Mouse (Mus musculus): ENCODE measurements around the gene Fndc7. TPM values are rescaled to one million over a fixed set of nuclear protein-coding genes. Genes with fewer than 3 reads are reported as not detected.

Fndc7 gene
- polyA plus RNA-seq (2012; rRNA removed), result 1.3 and 1.7 TPM in 2 replicates

GRCm38 (mm10) chr3:108889908-108890307 lies at the start of gene Fndc7:
Fndc7 (minus strand) TSS chr3:108890008.
- 98% methylated on average over 1 of the region's 1 CpGs for WGBS
- TF ChIP-seq CTCF (IDR thresholded peaks at IDR 0.05; ENCODE audit: insufficient read depth, low read length) (no peak), POLR2A (IDR thresholded peaks at IDR 0.05; ENCODE audit: borderline replicate concordance, extremely low read depth, low read depth, low read length) (no peak)
- peaks cover 2% of the 10 kb centered on the region; the same call in 1 of the 2 replicates for H3K4me1 ChIP-seq (ENCODE audit: control insufficient read depth, insufficient read depth, low read length)
- DNase-seq, result no peak
- H3K4me3 ChIP-seq (replicated peaks; ENCODE audit: extremely low read depth, low read depth, low read length), result no peak within 1 kb of the TSS

GRCm38 (mm10) chr3:108939573-108939972 lies 49.8 kb upstream of the Fndc7 start, which contains the start of gene Henmt1:
Henmt1 (plus strand) TSS chr3:108939873.
- WGBS, result 76% methylated on average over 5 of the region's 5 CpGs
- TF ChIP-seq POLR2A (IDR thresholded peaks at IDR 0.05; ENCODE audit: borderline replicate concordance, extremely low read depth, low read depth, low read length), result no peak
- no peak for TF ChIP-seq CTCF (IDR thresholded peaks at IDR 0.05; ENCODE audit: insufficient read depth, low read length)
- no peak for DNase-seq
- Histone ChIP-seq H3K4me3 (replicated peaks; ENCODE audit: extremely low read depth, low read depth, low read length) (peak within 1 kb of the TSS; percentile 1), H3K4me1 (ENCODE audit: control insufficient read depth, insufficient read depth, low read length) (no peaks in the 10 kb centered on the region)

- Histone ChIP-seq H3K4me3 (replicated peaks; ENCODE audit: extremely low read depth, low read depth, low read length) (no peak overlapping the region), H3K4me1 (ENCODE audit: control insufficient read depth, insufficient read depth, low read length) (no peaks in the 10 kb centered on the region)
- 92% methylated on average over 5 of the region's 5 CpGs for WGBS
- DNase-seq, result no peak
- TF ChIP-seq POLR2A (IDR thresholded peaks at IDR 0.05; ENCODE audit: borderline replicate concordance, extremely low read depth, low read depth, low read length) (no peak), CTCF (IDR thresholded peaks at IDR 0.05; ENCODE audit: insufficient read depth, low read length) (no peak)
Measured at GRCm38 (mm10) chr3:108938691-108939090, 48.9 kb upstream of the Fndc7 start.

GRCm38 (mm10) chr3:108933557-108933956 lies 43.7 kb upstream of the Fndc7 start:
- 94% methylated on average over 6 of the region's 6 CpGs for WGBS
- DNase-seq, result no peak
- Histone ChIP-seq H3K4me1 (ENCODE audit: control insufficient read depth, insufficient read depth, low read length) (no peaks in the 10 kb centered on the region), H3K4me3 (replicated peaks; ENCODE audit: extremely low read depth, low read depth, low read length) (no peak overlapping the region)
- TF ChIP-seq CTCF (IDR thresholded peaks at IDR 0.05; ENCODE audit: insufficient read depth, low read length), result no peak
- TF ChIP-seq POLR2A (IDR thresholded peaks at IDR 0.05; ENCODE audit: borderline replicate concordance, extremely low read depth, low read depth, low read length), result no peak

GRCm38 (mm10) chr3:108926308-108926707 lies 36.5 kb upstream of the Fndc7 start:
- DNase-seq, result no peak
- Histone ChIP-seq H3K4me1 (ENCODE audit: control insufficient read depth, insufficient read depth, low read length) (no peaks in the 10 kb centered on the region), H3K4me3 (replicated peaks; ENCODE audit: extremely low read depth, low read depth, low read length) (no peak overlapping the region)
- no peak for TF ChIP-seq CTCF (IDR thresholded peaks at IDR 0.05; ENCODE audit: insufficient read depth, low read length)
- no peak for TF ChIP-seq POLR2A (IDR thresholded peaks at IDR 0.05; ENCODE audit: borderline replicate concordance, extremely low read depth, low read depth, low read length)
- 71% methylated on average over 1 of the region's 1 CpGs for WGBS

GRCm38 (mm10) chr3:108925677-108926076 lies 35.9 kb upstream of the Fndc7 start:
- 86% methylated on average over 4 of the region's 4 CpGs for WGBS
- H3K4me1 ChIP-seq (ENCODE audit: control insufficient read depth, insufficient read depth, low read length), result no peaks in the 10 kb centered on the region
- H3K4me3 ChIP-seq (replicated peaks; ENCODE audit: extremely low read depth, low read depth, low read length), result no peak overlapping the region
- DNase-seq, result no peak
- TF ChIP-seq CTCF (IDR thresholded peaks at IDR 0.05; ENCODE audit: insufficient read depth, low read length) (no peak), POLR2A (IDR thresholded peaks at IDR 0.05; ENCODE audit: borderline replicate concordance, extremely low read depth, low read depth, low read length) (no peak)

GRCm38 (mm10) chr3:108921822-108922221 lies 32.0 kb upstream of the Fndc7 start:
- TF ChIP-seq POLR2A (IDR thresholded peaks at IDR 0.05; ENCODE audit: borderline replicate concordance, extremely low read depth, low read depth, low read length) (no peak), CTCF (IDR thresholded peaks at IDR 0.05; ENCODE audit: insufficient read depth, low read length) (no peak)
- DNase-seq, result no peak
- WGBS, result 96% methylated on average over 1 of the region's 1 CpGs
- no peak overlapping the region for H3K4me3 ChIP-seq (replicated peaks; ENCODE audit: extremely low read depth, low read depth, low read length)
- no peaks in the 10 kb centered on the region for H3K4me1 ChIP-seq (ENCODE audit: control insufficient read depth, insufficient read depth, low read length)

GRCm38 (mm10) chr3:108920442-108921070 lies 30.7 kb upstream of the Fndc7 start:
- TF ChIP-seq CTCF (IDR thresholded peaks at IDR 0.05; ENCODE audit: insufficient read depth, low read length) (no peak), POLR2A (IDR thresholded peaks at IDR 0.05; ENCODE audit: borderline replicate concordance, extremely low read depth, low read depth, low read length) (no peak)
- Histone ChIP-seq H3K4me3 (replicated peaks; ENCODE audit: extremely low read depth, low read depth, low read length) (no peak overlapping the region), H3K4me1 (ENCODE audit: control insufficient read depth, insufficient read depth, low read length) (no peaks in the 10 kb centered on the region)
- no peak for DNase-seq
- WGBS, result 81% methylated on average over 3 of the region's 3 CpGs

GRCm38 (mm10) chr3:108918852-108919251 lies 29.0 kb upstream of the Fndc7 start:
- Histone ChIP-seq H3K4me1 (ENCODE audit: control insufficient read depth, insufficient read depth, low read length) (no peaks in the 10 kb centered on the region), H3K4me3 (replicated peaks; ENCODE audit: extremely low read depth, low read depth, low read length) (no peak overlapping the region)
- WGBS, result 87% methylated on average over 1 of the region's 1 CpGs
- no peak for DNase-seq
- TF ChIP-seq CTCF (IDR thresholded peaks at IDR 0.05; ENCODE audit: insufficient read depth, low read length) (no peak), POLR2A (IDR thresholded peaks at IDR 0.05; ENCODE audit: borderline replicate concordance, extremely low read depth, low read depth, low read length) (no peak)

- no peak overlapping the region for H3K4me3 ChIP-seq (replicated peaks; ENCODE audit: extremely low read depth, low read depth, low read length)
- 54% methylated on average over 3 of the region's 3 CpGs for WGBS
- DNase-seq, result no peak
- no peak for TF ChIP-seq CTCF (IDR thresholded peaks at IDR 0.05; ENCODE audit: insufficient read depth, low read length)
- no peak for TF ChIP-seq POLR2A (IDR thresholded peaks at IDR 0.05; ENCODE audit: borderline replicate concordance, extremely low read depth, low read depth, low read length)
- no peaks in the 10 kb centered on the region for H3K4me1 ChIP-seq (ENCODE audit: control insufficient read depth, insufficient read depth, low read length)
Measured at GRCm38 (mm10) chr3:108917986-108918385, 28.2 kb upstream of the Fndc7 start.
